Mouse (Mus musculus): Measurements from ENCODE around the gene Mafk.

- TF ChIP-seq CTCF (IDR thresholded peaks at IDR 0.05; ENCODE audit: borderline replicate concordance, insufficient read depth, low read length) (peak; percentile 85), POLR2A (IDR thresholded peaks at IDR 0.05; ENCODE audit: low read depth, low read length) (no peak)
Observed at GRCm38 (mm10) chr5:139754753-139755152, 36.6 kb upstream of the Mafk start.
